Mouse (Mus musculus) bone marrow macrophage, adult 2 months (primary cell): ENCODE data around the gene Fgfr2. TPM values are rescaled to one million over a fixed set of nuclear protein-coding genes. Genes with fewer than 3 reads are reported as not detected.

Experiments
- H3K27ac ChIP-seq: 2 replicates; pipeline ENCODE4 v1.5.1; 2012; ENCODE audit warnings: low read depth, low read length; ENCODE audit not compliant: insufficient read depth
- H3K4me1 ChIP-seq: 2 replicates; pipeline ENCODE4 v1.6.1; 2012; ENCODE audit warnings: low read length; ENCODE audit not compliant: control insufficient read depth, insufficient read depth
- H3K4me3 ChIP-seq: 2 replicates; pipeline ENCODE4 v1.5.1; 2012; ENCODE audit warnings: mild to moderate bottlenecking, low read length, moderate library complexity; ENCODE audit not compliant: insufficient read depth
- CTCF ChIP-seq: IDR thresholded peaks from 2 replicates; pipeline ENCODE4 v1.5.1; 2012; ENCODE audit warnings: low read depth, mild to moderate bottlenecking, low read length, moderate library complexity
- POLR2A ChIP-seq: IDR thresholded peaks from 2 replicates; pipeline ENCODE4 v1.6.1; 2012; ENCODE audit warnings: mild to moderate bottlenecking, low read depth, low read length, borderline replicate concordance
- polyA plus RNA-seq: library from polyadenylated mRNA; stranded (reverse); fragments of >200 nt; gene quantifications from 2 replicates; pipeline ENCODE4 v1.2.4, GENCODE M21; 2012; ENCODE audit not compliant: missing spikeins, insufficient read depth, insufficient read length

Fgfr2 gene
- polyA plus RNA-seq, 1 experiment = 0.27 TPM

DNA sequence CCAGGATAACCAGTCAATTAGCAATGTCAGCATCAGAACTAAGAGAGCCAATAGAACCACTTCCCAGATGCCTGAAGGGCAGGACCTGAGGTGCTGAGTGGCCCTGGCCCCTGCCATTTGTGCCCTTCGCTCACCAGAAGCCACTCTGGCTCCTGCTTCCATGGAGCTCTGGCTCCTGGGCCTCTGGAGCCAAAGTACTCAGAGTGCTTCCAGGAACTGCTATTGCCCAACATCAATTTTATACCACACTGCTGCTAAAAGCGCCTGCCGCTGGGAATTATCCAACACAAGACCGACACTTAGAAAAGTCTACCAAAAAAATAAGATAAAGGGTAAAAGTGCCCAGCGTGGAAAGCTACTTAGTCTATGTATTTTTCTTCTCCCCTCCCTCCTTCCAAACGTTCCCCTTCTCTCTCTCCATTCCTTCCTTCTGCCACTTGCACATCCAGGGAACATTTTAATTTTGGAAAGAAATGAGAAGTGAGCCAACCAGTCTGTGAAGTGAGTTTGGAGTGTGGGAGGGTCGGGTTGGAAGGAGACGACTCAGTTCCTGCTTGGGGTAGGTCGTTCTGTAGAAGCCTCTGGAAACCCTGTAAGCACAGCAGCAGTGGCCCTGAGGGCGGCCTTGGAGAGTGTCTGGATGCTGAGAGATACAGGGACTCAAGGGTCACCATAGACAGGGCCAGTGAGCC is 1216.5 kb downstream of the Fgfr2 start:
- Histone ChIP-seq H3K4me1 (no peaks in the 10 kb centered on the region), H3K4me3 (no peak overlapping the region), H3K27ac (no peak overlapping the region)
- no peak for TF ChIP-seq POLR2A
- no peak for TF ChIP-seq CTCF

DNA sequence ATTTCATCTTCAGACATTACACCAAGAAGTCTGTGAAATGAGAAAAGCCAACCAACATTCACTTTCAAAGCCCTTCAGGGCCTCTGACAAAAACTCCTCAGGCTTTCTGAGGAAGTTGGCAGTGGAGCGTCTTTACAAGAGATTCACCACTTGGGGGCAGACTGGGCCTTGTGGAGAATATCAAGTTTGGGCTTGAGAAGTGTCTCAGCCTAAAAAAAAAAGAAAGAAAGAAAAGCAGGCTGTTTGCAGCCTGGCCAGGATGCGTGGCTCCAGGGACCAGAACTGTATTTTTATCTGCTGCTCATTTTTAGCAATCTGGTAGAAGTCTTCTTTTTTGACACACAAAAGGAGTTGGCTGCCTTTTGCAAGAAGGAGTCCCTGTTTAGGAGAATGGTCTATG is 1223.8 kb downstream of the Fgfr2 start:
- no peak overlapping the region for H3K27ac ChIP-seq
- TF ChIP-seq POLR2A (no peak), CTCF (no peak)
- no peak overlapping the region for H3K4me3 ChIP-seq
- no peaks in the 10 kb centered on the region for H3K4me1 ChIP-seq

GRCm38 (mm10) chr7:131897282-131897681 is 1225.9 kb downstream of the Fgfr2 start:
- no peak overlapping the region for H3K4me3 ChIP-seq
- H3K4me1 ChIP-seq = no peaks in the 10 kb centered on the region
- no peak for TF ChIP-seq POLR2A
- no peak for TF ChIP-seq CTCF
- no peak overlapping the region for H3K27ac ChIP-seq

DNA sequence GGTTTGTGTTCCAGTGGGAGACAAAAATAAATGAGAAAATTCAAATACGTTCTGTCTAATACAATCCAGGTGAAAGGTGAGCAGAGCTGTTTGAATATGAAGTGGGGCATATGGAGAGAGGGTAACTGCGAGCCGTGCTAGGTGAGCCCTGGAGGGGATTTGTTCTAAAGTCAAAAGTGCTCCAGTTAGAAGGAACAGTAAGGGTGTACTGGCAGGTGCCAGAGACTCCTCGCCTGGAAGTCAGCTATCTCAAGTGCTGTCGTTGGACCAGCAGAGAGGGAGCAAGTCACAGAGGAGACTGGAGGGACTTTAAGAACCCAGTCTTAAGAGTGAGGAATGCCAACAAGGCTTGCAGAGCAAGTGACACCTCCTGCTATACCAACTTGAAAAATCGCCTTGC is 1240.3 kb downstream of the Fgfr2 start:
- Histone ChIP-seq H3K4me1 (no peaks in the 10 kb centered on the region), H3K4me3 (no peak overlapping the region), H3K27ac (no peak overlapping the region)
- TF ChIP-seq CTCF (no peak), POLR2A (no peak)

DNA sequence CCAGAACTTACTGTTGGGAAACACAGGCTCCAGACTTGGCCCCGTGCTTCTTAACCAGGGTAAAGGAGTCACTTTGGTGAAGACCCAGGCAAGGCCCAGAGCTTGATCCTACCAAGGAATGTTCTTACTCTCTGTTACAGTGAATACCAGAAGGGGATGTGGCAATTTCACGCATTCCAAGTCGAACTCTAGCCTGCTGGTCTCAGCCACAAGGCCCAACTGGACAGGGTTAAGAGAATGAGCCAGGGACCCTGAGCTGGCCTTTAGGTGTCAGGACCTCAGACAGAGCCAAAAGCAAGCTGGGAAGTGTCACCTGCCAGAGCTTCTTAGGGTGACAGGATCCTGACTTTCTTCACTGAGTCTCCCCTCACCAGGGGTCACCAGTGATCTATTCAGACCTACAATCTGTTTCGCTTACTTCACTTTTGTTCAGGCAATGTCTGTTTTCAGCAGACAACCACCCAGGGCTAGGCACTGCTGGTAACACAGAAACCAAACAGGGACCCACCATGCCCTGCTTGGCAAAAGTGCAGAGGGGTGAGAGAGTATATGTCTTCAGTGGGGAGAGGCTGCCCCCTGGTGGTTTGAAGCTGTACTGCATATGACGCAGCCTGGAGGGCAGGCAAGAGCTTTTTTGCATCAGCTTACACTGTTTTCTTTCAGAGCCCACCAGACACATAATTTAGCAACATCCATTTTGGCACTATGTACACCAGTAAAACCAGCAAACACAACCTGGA is 1241.1 kb downstream of the Fgfr2 start:
- Histone ChIP-seq H3K4me3 (no peak overlapping the region), H3K27ac (no peak overlapping the region), H3K4me1 (no peaks in the 10 kb centered on the region)
- TF ChIP-seq POLR2A (no peak), CTCF (peak; percentile 87)

DNA sequence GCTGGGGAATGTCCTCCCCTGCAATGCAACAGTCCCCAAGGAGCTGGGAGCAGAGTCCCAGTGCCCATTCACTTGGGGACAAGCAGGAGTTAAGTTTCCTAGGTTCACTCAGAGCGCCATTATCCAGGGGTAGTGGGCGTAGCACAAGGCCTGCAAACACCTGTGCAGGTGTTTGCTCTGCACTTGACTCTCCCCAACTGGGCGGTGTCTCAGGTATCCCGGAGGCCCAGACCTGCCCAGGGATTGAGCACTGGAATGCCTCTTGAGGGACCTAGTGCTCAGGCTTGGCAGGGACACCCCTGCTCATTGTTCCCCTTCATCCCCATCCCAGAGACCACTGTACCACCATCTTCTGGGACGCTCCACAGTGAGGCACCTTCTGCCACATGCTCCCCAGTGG is 1243.0 kb downstream of the Fgfr2 start:
- Histone ChIP-seq H3K27ac (no peak overlapping the region), H3K4me3 (no peak overlapping the region), H3K4me1 (no peaks in the 10 kb centered on the region)
- TF ChIP-seq POLR2A (no peak), CTCF (no peak)

GRCm38 (mm10) chr7:131878846-131879245 is 1244.3 kb downstream of the Fgfr2 start:
- no peak overlapping the region for H3K27ac ChIP-seq
- TF ChIP-seq POLR2A = no peak
- TF ChIP-seq CTCF = no peak
- H3K4me1 ChIP-seq = no peaks in the 10 kb centered on the region
- H3K4me3 ChIP-seq = no peak overlapping the region

GRCm38 (mm10) chr7:131861157-131861556 is 1262.0 kb downstream of the Fgfr2 start:
- TF ChIP-seq CTCF = no peak
- no peak for TF ChIP-seq POLR2A
- H3K4me1 ChIP-seq = no peaks in the 10 kb centered on the region
- no peak overlapping the region for H3K4me3 ChIP-seq
- no peak overlapping the region for H3K27ac ChIP-seq

- no peaks in the 10 kb centered on the region for H3K4me1 ChIP-seq
- no peak overlapping the region for H3K4me3 ChIP-seq
- no peak for TF ChIP-seq POLR2A
- no peak for TF ChIP-seq CTCF
- no peak overlapping the region for H3K27ac ChIP-seq
Measured at GRCm38 (mm10) chr7:131855641-131856040, 1267.5 kb downstream of the Fgfr2 start.

DNA sequence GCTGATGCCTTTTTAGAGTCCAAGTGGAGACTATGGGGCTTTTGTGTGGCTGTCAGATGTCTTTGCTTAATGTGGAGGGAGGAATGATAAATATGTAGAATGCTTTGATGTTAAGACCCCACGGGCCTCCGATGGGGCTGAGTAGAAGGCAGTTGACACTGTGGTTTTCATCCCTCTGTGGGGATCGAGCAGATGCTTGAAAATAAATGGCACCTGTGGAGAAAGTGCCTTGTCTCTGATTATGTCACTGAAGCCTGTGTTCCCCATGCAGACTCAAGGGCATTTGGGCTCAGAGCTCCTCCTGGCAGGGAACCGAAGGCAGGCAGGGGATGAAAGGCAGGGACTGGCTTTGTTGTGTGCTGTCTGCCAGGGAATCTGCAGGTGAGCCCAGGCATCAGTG is 1272.6 kb downstream of the Fgfr2 start:
- TF ChIP-seq CTCF (no peak), POLR2A (no peak)

More for the DNA sequence above, 1272.6 kb downstream of the Fgfr2 start:
- Histone ChIP-seq H3K27ac (no peak overlapping the region), H3K4me3 (no peak overlapping the region), H3K4me1 (no peaks in the 10 kb centered on the region)
